Mouse (Mus musculus): ENCODE measurements around the gene Ankrd33b. TPM values are rescaled to one million over a fixed set of nuclear protein-coding genes. Genes with fewer than 3 reads are reported as not detected.

Ankrd33b gene
- polyA plus RNA-seq, 1 experiment = 0.04 TPM

DNA sequence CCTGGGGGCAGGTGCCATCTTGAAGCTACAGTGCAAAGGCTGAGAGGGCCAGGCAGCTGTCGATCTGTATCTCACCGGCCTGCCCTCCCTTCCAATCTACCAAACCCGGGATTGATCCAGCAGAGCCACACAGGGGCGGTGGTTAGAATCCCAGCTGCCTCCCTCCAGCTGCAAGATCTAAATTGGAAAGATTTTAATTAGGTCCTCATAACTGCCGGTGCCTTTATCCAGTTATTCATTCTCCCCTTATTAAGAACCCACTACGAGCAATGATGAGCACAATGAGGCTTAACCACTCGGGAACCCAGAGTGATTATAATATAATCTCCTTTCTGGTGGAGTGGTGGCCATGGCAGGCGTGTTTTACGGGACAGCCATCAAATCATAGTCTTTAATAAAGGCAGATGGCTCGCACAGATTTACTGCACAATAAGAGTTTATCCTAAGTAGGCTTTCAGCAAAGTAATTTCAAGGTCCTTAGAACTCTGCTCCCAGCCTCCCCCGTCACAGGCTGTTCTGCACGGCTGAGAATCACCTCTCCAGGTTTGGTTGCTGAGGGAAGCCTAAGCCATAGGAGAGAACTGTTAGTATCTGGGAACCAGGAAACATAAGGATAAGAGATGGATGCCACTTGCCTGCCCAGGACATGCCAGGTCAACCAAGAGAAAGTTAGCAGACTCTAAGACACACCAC is 34.8 kb upstream of the Ankrd33b start:
- H3K27me3 ChIP-seq (ENCODE audit: control insufficient read depth) = no peaks in the 10 kb centered on the region
- H3K4me3 ChIP-seq (replicated peaks) = no peak overlapping the region
- TF ChIP-seq GATA1 (IDR thresholded peaks at IDR 0.05; ENCODE audit: low read length) (no peak), TAL1 (IDR thresholded peaks at IDR 0.05; ENCODE audit: low read length) (no peak)
- no peaks in the 10 kb centered on the region for H3K9me3 ChIP-seq (ENCODE audit: control insufficient read depth, low read length)
- H3K4me1 ChIP-seq (ENCODE audit: control insufficient read depth) = no peaks in the 10 kb centered on the region
- H3K36me3 ChIP-seq (ENCODE audit: control insufficient read depth) = no peaks in the 10 kb centered on the region

DNA sequence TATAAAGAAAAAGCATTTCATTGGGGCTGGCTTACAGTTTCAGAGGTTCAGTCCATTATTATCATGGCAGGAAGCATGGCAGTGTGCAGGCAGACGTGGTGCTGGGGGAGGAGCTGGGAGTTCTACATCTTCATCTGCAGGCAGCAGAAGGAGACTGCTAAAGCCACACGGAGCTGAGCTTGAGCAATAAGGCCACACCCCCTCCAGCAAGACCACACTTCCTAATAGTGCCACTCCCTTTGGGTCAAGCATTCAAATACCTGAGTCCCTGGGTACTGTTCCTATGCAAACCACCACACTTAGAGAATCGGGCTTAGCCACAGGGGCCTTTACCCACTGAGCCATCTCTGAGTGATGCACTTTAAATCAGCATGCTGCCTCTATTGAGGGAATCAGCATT is 33.4 kb upstream of the Ankrd33b start:
- no peaks in the 10 kb centered on the region for H3K4me1 ChIP-seq (ENCODE audit: control insufficient read depth)
- H3K27me3 ChIP-seq (ENCODE audit: control insufficient read depth) = no peaks in the 10 kb centered on the region
- H3K9me3 ChIP-seq (ENCODE audit: control insufficient read depth, low read length) = no peaks in the 10 kb centered on the region
- H3K4me3 ChIP-seq (replicated peaks) = no peak overlapping the region
- TF ChIP-seq TAL1 (IDR thresholded peaks at IDR 0.05; ENCODE audit: low read length) = no peak
- TF ChIP-seq GATA1 (IDR thresholded peaks at IDR 0.05; ENCODE audit: low read length) = no peak
- H3K36me3 ChIP-seq (ENCODE audit: control insufficient read depth) = no peaks in the 10 kb centered on the region

DNA sequence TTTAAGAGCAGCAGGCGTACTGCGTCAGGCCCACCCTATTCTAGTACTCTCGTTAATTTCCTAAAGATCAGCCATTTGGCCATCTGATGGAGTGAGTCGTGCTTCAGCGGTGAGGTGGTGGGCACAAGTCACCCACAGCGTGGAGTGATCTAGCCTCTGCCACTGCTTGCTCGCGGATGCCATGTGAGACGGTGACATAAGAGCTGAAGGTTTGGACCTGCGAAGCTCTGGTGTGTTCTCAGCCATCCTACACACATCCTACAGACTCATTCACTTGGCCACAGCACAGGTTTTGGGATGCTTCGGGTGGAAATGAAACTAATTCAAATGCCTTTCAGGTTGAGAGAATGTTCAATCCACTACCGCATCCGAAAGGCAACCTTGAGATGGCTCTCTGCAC is 31.2 kb upstream of the Ankrd33b start:
- H3K4me1 ChIP-seq (ENCODE audit: control insufficient read depth) = no peaks in the 10 kb centered on the region
- TF ChIP-seq TAL1 (IDR thresholded peaks at IDR 0.05; ENCODE audit: low read length) = no peak
- TF ChIP-seq GATA1 (IDR thresholded peaks at IDR 0.05; ENCODE audit: low read length) = no peak
- no peaks in the 10 kb centered on the region for H3K9me3 ChIP-seq (ENCODE audit: control insufficient read depth, low read length)
- H3K4me3 ChIP-seq (replicated peaks) = no peak overlapping the region
- H3K27me3 ChIP-seq (ENCODE audit: control insufficient read depth) = no peaks in the 10 kb centered on the region
- H3K36me3 ChIP-seq (ENCODE audit: control insufficient read depth) = no peaks in the 10 kb centered on the region

DNA sequence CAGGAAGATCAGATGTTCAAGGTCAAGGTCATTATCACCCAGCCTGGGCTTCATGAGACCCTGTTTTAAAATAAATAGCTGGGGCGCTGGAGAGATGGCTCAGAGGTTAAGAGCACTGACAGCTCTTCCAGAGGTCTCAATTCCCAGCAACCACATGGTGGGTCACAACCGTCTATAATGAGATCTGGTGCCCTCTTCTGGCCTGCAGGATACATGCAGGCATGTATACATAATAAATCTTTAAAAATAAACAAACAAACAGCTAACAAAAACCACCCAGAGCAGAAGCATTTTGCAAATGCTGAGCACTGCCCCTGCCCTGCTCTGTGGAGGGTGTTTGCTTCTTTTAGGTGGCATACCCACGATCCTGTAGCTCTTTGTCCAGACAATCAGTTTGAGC is 29.9 kb upstream of the Ankrd33b start:
- Histone ChIP-seq H3K27me3 (ENCODE audit: control insufficient read depth) (no peaks in the 10 kb centered on the region), H3K36me3 (ENCODE audit: control insufficient read depth) (no peaks in the 10 kb centered on the region), H3K4me1 (ENCODE audit: control insufficient read depth) (no peaks in the 10 kb centered on the region), H3K9me3 (ENCODE audit: control insufficient read depth, low read length) (no peaks in the 10 kb centered on the region), H3K4me3 (replicated peaks) (no peak overlapping the region)
- TF ChIP-seq GATA1 (IDR thresholded peaks at IDR 0.05; ENCODE audit: low read length) (no peak), TAL1 (IDR thresholded peaks at IDR 0.05; ENCODE audit: low read length) (no peak)

DNA sequence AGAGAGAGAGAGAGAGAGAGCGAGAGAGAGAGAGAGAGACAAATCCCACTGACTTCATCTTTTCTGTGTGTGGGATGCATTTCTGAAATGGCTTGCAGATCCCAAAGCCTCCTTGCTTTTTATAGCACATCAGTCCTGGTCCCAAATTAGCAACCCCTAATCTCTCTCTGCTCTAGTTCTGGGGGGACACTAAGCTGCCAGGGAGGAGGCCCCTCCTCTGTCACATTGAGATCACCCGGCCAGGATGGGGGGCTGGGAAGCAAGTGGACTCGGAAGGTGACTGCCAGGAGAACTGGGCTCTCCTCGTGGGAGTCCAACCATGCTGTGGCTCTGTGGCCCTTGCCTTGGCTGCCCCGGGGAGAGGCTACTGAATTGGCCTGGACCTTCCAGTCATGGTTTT is 29.2 kb upstream of the Ankrd33b start:
- Histone ChIP-seq H3K36me3 (ENCODE audit: control insufficient read depth) (no peaks in the 10 kb centered on the region), H3K4me3 (replicated peaks) (no peak overlapping the region), H3K27me3 (ENCODE audit: control insufficient read depth) (no peaks in the 10 kb centered on the region), H3K4me1 (ENCODE audit: control insufficient read depth) (no peaks in the 10 kb centered on the region), H3K9me3 (ENCODE audit: control insufficient read depth, low read length) (no peaks in the 10 kb centered on the region)
- TF ChIP-seq GATA1 (IDR thresholded peaks at IDR 0.05; ENCODE audit: low read length) (no peak), TAL1 (IDR thresholded peaks at IDR 0.05; ENCODE audit: low read length) (no peak)

DNA sequence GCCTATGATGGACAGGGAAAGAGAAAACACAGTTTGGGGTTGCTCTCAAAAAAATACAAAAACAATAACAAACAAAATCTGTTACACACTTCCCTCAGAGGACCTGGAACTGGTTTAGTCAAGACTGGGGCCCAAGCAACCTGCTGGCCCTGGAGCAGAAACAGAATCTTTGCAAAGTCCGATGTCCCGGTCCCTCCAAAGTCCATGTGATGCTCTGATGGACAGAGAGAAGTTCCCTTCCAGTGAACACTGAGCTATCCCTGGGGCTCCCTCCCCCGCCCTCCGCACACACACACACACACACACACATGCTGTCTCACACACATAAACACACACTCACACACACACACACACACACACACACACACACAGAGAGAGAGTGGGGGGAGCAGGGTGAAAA is 28.5 kb upstream of the Ankrd33b start:
- TF ChIP-seq TAL1 (IDR thresholded peaks at IDR 0.05; ENCODE audit: low read length) (no peak), GATA1 (IDR thresholded peaks at IDR 0.05; ENCODE audit: low read length) (no peak)
- no peaks in the 10 kb centered on the region for H3K27me3 ChIP-seq (ENCODE audit: control insufficient read depth)

DNA sequence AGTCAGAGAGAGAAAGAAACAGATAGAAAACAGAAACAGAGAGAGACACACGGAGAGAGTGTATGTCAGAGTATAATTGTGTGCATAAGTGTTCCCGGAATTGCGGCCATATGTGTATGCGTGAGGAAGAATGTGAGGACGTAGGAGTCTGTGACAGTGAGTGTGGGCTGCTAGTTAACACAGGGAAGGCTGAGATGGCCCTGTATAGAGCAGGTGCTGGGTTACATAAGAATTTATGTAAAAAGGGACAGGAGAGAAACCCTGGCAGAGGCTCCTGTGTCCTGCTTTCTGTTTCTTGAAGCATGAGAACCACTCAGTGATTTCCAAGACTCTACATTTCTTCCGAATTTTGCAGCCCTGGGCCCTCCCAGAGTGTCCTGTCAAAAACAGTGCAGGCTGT is 25.9 kb upstream of the Ankrd33b start:
- H3K4me3 ChIP-seq (replicated peaks) = no peak overlapping the region
- no peaks in the 10 kb centered on the region for H3K27me3 ChIP-seq (ENCODE audit: control insufficient read depth)
- no peaks in the 10 kb centered on the region for H3K9me3 ChIP-seq (ENCODE audit: control insufficient read depth, low read length)
- TF ChIP-seq GATA1 (IDR thresholded peaks at IDR 0.05; ENCODE audit: low read length) = no peak
- TF ChIP-seq TAL1 (IDR thresholded peaks at IDR 0.05; ENCODE audit: low read length) = no peak
- no peaks in the 10 kb centered on the region for H3K36me3 ChIP-seq (ENCODE audit: control insufficient read depth)
- no peaks in the 10 kb centered on the region for H3K4me1 ChIP-seq (ENCODE audit: control insufficient read depth)

More for the DNA sequence above, 28.5 kb upstream of the Ankrd33b start:
- Histone ChIP-seq H3K4me3 (replicated peaks) (no peak overlapping the region), H3K36me3 (ENCODE audit: control insufficient read depth) (no peaks in the 10 kb centered on the region), H3K4me1 (ENCODE audit: control insufficient read depth) (no peaks in the 10 kb centered on the region), H3K9me3 (ENCODE audit: control insufficient read depth, low read length) (no peaks in the 10 kb centered on the region)

DNA sequence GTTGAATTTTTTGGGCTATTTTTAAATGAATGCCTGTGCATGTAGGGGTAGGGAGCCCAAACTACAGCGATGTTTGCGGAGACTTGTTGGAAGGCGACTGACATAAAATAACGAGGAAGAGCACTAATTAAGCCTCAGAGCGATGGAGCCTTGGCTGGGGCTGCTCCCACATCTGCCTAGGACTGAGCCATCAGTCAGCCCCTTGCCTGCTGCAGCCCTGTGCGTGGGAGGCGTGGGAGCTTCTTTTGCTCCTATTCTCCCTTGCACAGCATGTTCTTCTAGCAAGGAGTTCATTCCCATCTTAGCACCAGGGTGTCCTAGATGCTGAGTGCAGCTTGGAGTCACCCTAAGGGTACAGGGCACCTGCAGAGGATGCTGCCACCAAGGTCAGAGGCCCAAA is 25.2 kb upstream of the Ankrd33b start:
- TF ChIP-seq TAL1 (IDR thresholded peaks at IDR 0.05; ENCODE audit: low read length) (no peak), GATA1 (IDR thresholded peaks at IDR 0.05; ENCODE audit: low read length) (no peak)
- no peaks in the 10 kb centered on the region for H3K4me1 ChIP-seq (ENCODE audit: control insufficient read depth)

DNA sequence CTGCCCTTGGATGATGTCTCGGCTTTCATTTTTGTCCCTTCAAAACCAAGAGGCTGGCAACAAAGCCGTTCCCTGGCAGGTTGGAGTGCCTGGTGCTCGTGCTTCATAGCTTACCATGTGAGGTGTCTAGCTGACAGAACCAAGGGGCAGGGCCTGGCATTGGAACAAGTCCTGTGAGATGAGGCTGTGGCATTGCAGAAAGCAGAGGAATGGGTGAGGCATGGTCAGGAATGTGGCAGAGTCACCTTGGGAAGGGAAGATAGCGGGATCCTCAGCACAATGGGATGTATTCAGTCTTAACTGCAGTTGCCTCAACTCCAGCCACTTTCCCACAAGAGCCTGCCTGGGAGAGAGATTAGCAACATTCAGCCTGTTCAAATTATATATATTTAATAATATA is 24.6 kb upstream of the Ankrd33b start:
- Histone ChIP-seq H3K4me3 (replicated peaks) (no peak overlapping the region), H3K9me3 (ENCODE audit: control insufficient read depth, low read length) (0 out of 2 replicates have a peak, but pooled peaks cover 2% of the 10 kb centered on the region), H3K4me1 (ENCODE audit: control insufficient read depth) (no peaks in the 10 kb centered on the region), H3K36me3 (ENCODE audit: control insufficient read depth) (no peaks in the 10 kb centered on the region), H3K27me3 (ENCODE audit: control insufficient read depth) (no peaks in the 10 kb centered on the region)
- TF ChIP-seq GATA1 (IDR thresholded peaks at IDR 0.05; ENCODE audit: low read length) (no peak), TAL1 (IDR thresholded peaks at IDR 0.05; ENCODE audit: low read length) (no peak)

More for the DNA sequence above, 25.2 kb upstream of the Ankrd33b start:
- Histone ChIP-seq H3K36me3 (ENCODE audit: control insufficient read depth) (no peaks in the 10 kb centered on the region), H3K4me3 (replicated peaks) (no peak overlapping the region), H3K9me3 (ENCODE audit: control insufficient read depth, low read length) (0 out of 2 replicates have a peak, but pooled peaks cover under 1% of the 10 kb centered on the region), H3K27me3 (ENCODE audit: control insufficient read depth) (no peaks in the 10 kb centered on the region)
